Mouse (Mus musculus): Measurements from ENCODE around the gene Cyp2d12.
"Not testable (repeated sequence)": the region's sequence is repeated elsewhere in the genome, so short reads cannot be mapped to it uniquely, and the experiment has no call there.

- TF ChIP-seq CTCF, EP300 (IDR thresholded peaks at IDR 0.05; ENCODE audit: low read depth): not testable (repeated sequence)
Observed at GRCm38 (mm10) chr15:82527371-82527770, 27.5 kb upstream of the Cyp2d12 start.
